Mouse (Mus musculus) MEL (cell line): ENCODE measurements around the gene Sik3. TPM values are rescaled to one million over a fixed set of nuclear protein-coding genes. Genes with fewer than 3 reads are reported as not detected.

Source experiments
- DNase-seq: peaks from one replicate; pipeline ENCODE4 v3.0.0; 2011; ENCODE audit warnings: low read depth, low spot score
- H3K27ac ChIP-seq: 2 replicates; pipeline ENCODE4 v1.5.1; 2012; ENCODE audit warnings: low read depth, mild to moderate bottlenecking, control low read depth, low read length, moderate library complexity; ENCODE audit not compliant: control insufficient read depth
- H3K27me3 ChIP-seq, 2 experiments: fragments of 150-350 bp in 1 of 2; sonication (generic) in 1 of 2; 2 replicates each; pipeline ENCODE4 v1.6.1; 2012; ENCODE audit warnings: low read length in 2 of 2, mild to moderate bottlenecking in 2 of 2, improper control_type of control experiment in 1 of 2, moderate library complexity in 1 of 2; ENCODE audit not compliant: insufficient read depth in 2 of 2, control insufficient read depth in 1 of 2
- H3K36me3 ChIP-seq, 2 experiments: 2 replicates each; pipeline ENCODE4 v1.6.1; 2012 to 2014; ENCODE audit warnings: low read length in 2 of 2, improper control_type of control experiment in 1 of 2, inconsistent platforms in 1 of 2, mild to moderate bottlenecking in 1 of 2; ENCODE audit not compliant: insufficient read depth in 2 of 2, control insufficient read depth in 1 of 2
- H3K4me1 ChIP-seq, 2 experiments: fragments of 150-350 bp in 1 of 2; sonication (generic) in 1 of 2; 2 replicates each; pipeline ENCODE4 v1.6.1; 2012; ENCODE audit warnings: low read length in 2 of 2, improper control_type of control experiment in 1 of 2, mild to moderate bottlenecking in 1 of 2; ENCODE audit not compliant: insufficient read depth in 2 of 2, control insufficient read depth in 1 of 2
- H3K4me3 ChIP-seq, 2 experiments: fragments of 150-350 bp in 1 of 2; sonication (generic) in 1 of 2; 2 replicates each; pipeline ENCODE4 v1.5.1; 2012; ENCODE audit warnings: low read depth in 2 of 2, low read length in 2 of 2, mild to moderate bottlenecking in 2 of 2, moderate library complexity in 2 of 2, control low read depth in 1 of 2, improper control_type of control experiment in 1 of 2; ENCODE audit not compliant: control insufficient read depth in 1 of 2, insufficient read depth in 1 of 2
- H3K79me2 ChIP-seq: 2 replicates; pipeline ENCODE4 v1.6.1; 2012; ENCODE audit warnings: mild to moderate bottlenecking, low read length, moderate library complexity; ENCODE audit not compliant: control insufficient read depth, poor library complexity, insufficient read depth
- H3K9ac ChIP-seq: 2 replicates; pipeline ENCODE4 v1.6.1; 2012; ENCODE audit warnings: low read depth, mild to moderate bottlenecking, control low read depth, low read length, moderate library complexity; ENCODE audit not compliant: control insufficient read depth, poor library complexity, severe bottlenecking
- H3K9me3 ChIP-seq: fragments of 150-350 bp; sonication (generic); replicated peaks from 2 replicates; pipeline ENCODE4 v1.6.1; 2012; ENCODE audit warnings: mild to moderate bottlenecking, low read length, improper control_type of control experiment, moderate library complexity; ENCODE audit not compliant: insufficient read depth
- CHD2 ChIP-seq: IDR thresholded peaks from 2 replicates; pipeline ENCODE4 v1.6.1; 2011; ENCODE audit warnings: low read length, improper control_type of control experiment
- E2F4 ChIP-seq: IDR thresholded peaks from 2 replicates; pipeline ENCODE4 v1.6.1; 2011; ENCODE audit warnings: low read depth, low read length, improper control_type of control experiment, borderline replicate concordance
- GATA1 ChIP-seq: IDR thresholded peaks from 2 replicates; pipeline ENCODE4 v1.6.1; 2011; ENCODE audit warnings: low read depth, low read length, improper control_type of control experiment
- HCFC1 ChIP-seq: IDR thresholded peaks from 2 replicates; pipeline ENCODE4 v1.6.1; 2012; ENCODE audit warnings: low read depth, mild to moderate bottlenecking, inconsistent platforms, low read length, improper control_type of control experiment, moderate library complexity
- JUND ChIP-seq: IDR thresholded peaks from 2 replicates; pipeline ENCODE4 v1.6.1; 2011; ENCODE audit warnings: low read depth, mild to moderate bottlenecking, improper control_type of control experiment, low read length
- KAT2A ChIP-seq: conservative IDR thresholded peaks from 2 replicates; pipeline ENCODE4 v1.6.1; 2012; ENCODE audit warnings: low read depth, low read length, improper control_type of control experiment, inconsistent platforms
- MAX ChIP-seq: IDR thresholded peaks from 2 replicates; pipeline ENCODE4 v1.6.1; 2011; ENCODE audit warnings: low read length, improper control_type of control experiment
- MAZ ChIP-seq: IDR thresholded peaks from 2 replicates; pipeline ENCODE4 v1.6.1; 2012; ENCODE audit warnings: low read depth, mild to moderate bottlenecking, inconsistent platforms, low read length, improper control_type of control experiment
- MEF2A ChIP-seq: IDR thresholded peaks from 2 replicates; pipeline ENCODE4 v1.6.1; 2014; ENCODE audit warnings: low read depth, mild to moderate bottlenecking, inconsistent platforms, low read length, improper control_type of control experiment; ENCODE audit not compliant: poor library complexity, insufficient replicate concordance, severe bottlenecking; ENCODE audit errors: extremely low read depth
- MXI1 ChIP-seq: IDR thresholded peaks from 2 replicates; pipeline ENCODE4 v1.6.1; 2011; ENCODE audit warnings: mild to moderate bottlenecking, low read depth, low read length, improper control_type of control experiment
- MYB ChIP-seq: IDR thresholded peaks from 2 replicates; pipeline ENCODE4 v1.6.1; 2011; ENCODE audit warnings: mild to moderate bottlenecking, low read depth, low read length, improper control_type of control experiment
- MYC ChIP-seq: IDR thresholded peaks from 2 replicates; pipeline ENCODE4 v1.6.1; 2011; ENCODE audit warnings: low read depth, mild to moderate bottlenecking, low read length, improper control_type of control experiment, moderate library complexity
- NELFE ChIP-seq: IDR thresholded peaks from 2 replicates; pipeline ENCODE4 v1.6.1; 2011; ENCODE audit warnings: low read depth, low read length, improper control_type of control experiment
- NRF1 ChIP-seq: IDR thresholded peaks from 2 replicates; pipeline ENCODE4 v1.6.1; 2014; ENCODE audit warnings: low read depth, mild to moderate bottlenecking, inconsistent platforms, low read length, improper control_type of control experiment, moderate library complexity; ENCODE audit not compliant: poor library complexity, insufficient read depth, severe bottlenecking
- POLR2A ChIP-seq, 2 experiments: IDR thresholded peaks; 2 replicates each; pipeline ENCODE4 v1.6.1; 2011 to 2012; ENCODE audit warnings: low read length in 2 of 2, mild to moderate bottlenecking in 2 of 2, control low read depth in 1 of 2, improper control_type of control experiment in 1 of 2, low read depth in 1 of 2, moderate library complexity in 1 of 2; ENCODE audit not compliant: control insufficient read depth in 1 of 2, insufficient read depth in 1 of 2, poor library complexity in 1 of 2
- RAD21 ChIP-seq: IDR thresholded peaks from 2 replicates; pipeline ENCODE4 v1.6.1; 2011; ENCODE audit warnings: mild to moderate bottlenecking, low read depth, low read length, improper control_type of control experiment
- RCOR1 ChIP-seq: IDR thresholded peaks from 2 replicates; pipeline ENCODE4 v1.6.1; 2012; ENCODE audit warnings: low read depth, mild to moderate bottlenecking, inconsistent platforms, low read length, improper control_type of control experiment
- SIN3A ChIP-seq: IDR thresholded peaks from 2 replicates; pipeline ENCODE4 v1.6.1; 2012; ENCODE audit warnings: low read length, improper control_type of control experiment, inconsistent platforms
- SMC3 ChIP-seq: IDR thresholded peaks from 2 replicates; pipeline ENCODE4 v1.6.1; 2011; ENCODE audit warnings: low read depth, low read length, improper control_type of control experiment
- TAL1 ChIP-seq: IDR thresholded peaks from 2 replicates; pipeline ENCODE4 v1.6.1; 2012; ENCODE audit warnings: mild to moderate bottlenecking, inconsistent platforms, low read length, moderate library complexity, mixed read lengths
- TCF12 ChIP-seq: IDR thresholded peaks from 2 replicates; pipeline ENCODE4 v1.6.1; 2014; ENCODE audit warnings: low read depth, mild to moderate bottlenecking, inconsistent platforms, low read length, improper control_type of control experiment, moderate library complexity
- UBTF ChIP-seq: IDR thresholded peaks from 2 replicates; pipeline ENCODE4 v1.6.1; 2012; ENCODE audit warnings: low read depth, mild to moderate bottlenecking, inconsistent platforms, low read length, improper control_type of control experiment, moderate library complexity, borderline replicate concordance; ENCODE audit not compliant: insufficient read depth
- USF1 ChIP-seq: IDR thresholded peaks from 2 replicates; pipeline ENCODE4 v1.6.1; 2014; ENCODE audit warnings: low read depth, mild to moderate bottlenecking, inconsistent platforms, low read length, improper control_type of control experiment, moderate library complexity
- USF2 ChIP-seq, 2 experiments: IDR thresholded peaks; 2 replicates each; pipeline ENCODE4 v1.6.1; 2011 to 2012; ENCODE audit warnings: improper control_type of control experiment in 2 of 2, low read length in 2 of 2, borderline replicate concordance in 1 of 2, inconsistent platforms in 1 of 2, low read depth in 1 of 2, mild to moderate bottlenecking in 1 of 2; ENCODE audit not compliant: insufficient read depth in 1 of 2
- ZC3H11A ChIP-seq: IDR thresholded peaks from 2 replicates; pipeline ENCODE4 v1.6.1; 2012; ENCODE audit warnings: low read depth, mild to moderate bottlenecking, inconsistent platforms, low read length, improper control_type of control experiment
- ZKSCAN1 ChIP-seq: IDR thresholded peaks from 2 replicates; pipeline ENCODE4 v1.6.1; 2012; ENCODE audit warnings: low read depth, mild to moderate bottlenecking, inconsistent platforms, low read length, improper control_type of control experiment, moderate library complexity
- ZMIZ1 ChIP-seq: IDR thresholded peaks from 2 replicates; pipeline ENCODE4 v1.6.1; 2012; ENCODE audit warnings: low read depth, mild to moderate bottlenecking, inconsistent platforms, low read length, improper control_type of control experiment, moderate library complexity
- ZNF384 ChIP-seq: IDR thresholded peaks from 2 replicates; pipeline ENCODE4 v1.6.1; 2012; ENCODE audit warnings: low read depth, mild to moderate bottlenecking, inconsistent platforms, low read length, improper control_type of control experiment
- polyA plus RNA-seq, 2 experiments: library from polyadenylated mRNA; stranded (reverse) in 1 of 2; unstranded in 1 of 2; fragments of >175 nt in 1 of 2; fragments of >200 nt in 1 of 2; gene quantifications; 2 replicates each; pipeline versions ENCODE4 v1.2.1 to v1.2.4; 2012; ENCODE audit warnings: low replicate concordance in 2 of 2, low read depth in 1 of 2; ENCODE audit not compliant: insufficient read length in 2 of 2, insufficient read depth in 1 of 2, missing spikeins in 1 of 2
- total RNA-seq: library from RNA; depleted of rRNA; stranded (reverse); fragments of 300-350 nt; gene quantifications from 2 replicates; pipeline ENCODE4 v1.2.3, GENCODE M21; 2012

The Sik3 gene
- total and polyA plus RNA-seq, 3 experiments: 78.7 to 111 TPM; not detected in 1

DNA sequence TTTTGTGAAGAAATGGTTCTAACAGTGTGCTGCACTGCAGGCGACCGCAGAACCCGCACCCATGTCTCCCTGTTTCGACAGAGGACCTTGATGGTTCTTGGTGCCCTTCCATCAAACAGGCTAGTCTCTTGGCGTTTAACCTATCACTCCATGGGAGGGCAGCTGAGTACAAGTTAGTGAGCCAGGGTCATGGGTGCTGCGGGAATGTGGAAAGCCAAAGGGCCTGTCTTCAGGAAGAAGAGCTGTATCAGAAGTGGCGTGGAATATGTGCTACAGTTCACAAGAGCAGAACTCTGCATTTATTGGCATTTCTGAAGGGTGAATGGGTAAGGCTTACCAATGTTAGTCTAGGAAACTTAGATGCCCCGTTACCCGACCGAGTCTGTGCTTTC is 202.3 kb downstream of the Sik3 start:
- peak overlapping the region; percentile 99 for H3K27ac ChIP-seq
- peaks cover 0 to 67% of the 10 kb centered on the region in 2 experiments; a peak in 3 of 4 replicates for H3K36me3 ChIP-seq
- no peak for TF ChIP-seq TCF12
- no peak for TF ChIP-seq MYC
- no peak for TF ChIP-seq KAT2A
- no peak for TF ChIP-seq UBTF
- no peak for TF ChIP-seq ZMIZ1
- no peak for TF ChIP-seq POLR2A (IDR thresholded peaks at IDR 0.05; ENCODE audit: control insufficient read depth in 1 of 2, insufficient read depth in 1 of 2, low read depth in 1 of 2, low read length in 2 of 2, poor library complexity in 1 of 2)
- peak overlapping the region; percentile 15 to 18; a peak in 3 of 4 replicates for H3K4me3 ChIP-seq
- H3K27me3 ChIP-seq: no peaks in the 10 kb centered on the region
- H3K9ac ChIP-seq: peak overlapping the region; percentile 60
- H3K9me3 ChIP-seq: no peaks in the 10 kb centered on the region
- no peak for DNase-seq
- peaks cover 42 to 62% of the 10 kb centered on the region in 2 experiments for H3K4me1 ChIP-seq
- no peaks in the 10 kb centered on the region for H3K79me2 ChIP-seq

DNA sequence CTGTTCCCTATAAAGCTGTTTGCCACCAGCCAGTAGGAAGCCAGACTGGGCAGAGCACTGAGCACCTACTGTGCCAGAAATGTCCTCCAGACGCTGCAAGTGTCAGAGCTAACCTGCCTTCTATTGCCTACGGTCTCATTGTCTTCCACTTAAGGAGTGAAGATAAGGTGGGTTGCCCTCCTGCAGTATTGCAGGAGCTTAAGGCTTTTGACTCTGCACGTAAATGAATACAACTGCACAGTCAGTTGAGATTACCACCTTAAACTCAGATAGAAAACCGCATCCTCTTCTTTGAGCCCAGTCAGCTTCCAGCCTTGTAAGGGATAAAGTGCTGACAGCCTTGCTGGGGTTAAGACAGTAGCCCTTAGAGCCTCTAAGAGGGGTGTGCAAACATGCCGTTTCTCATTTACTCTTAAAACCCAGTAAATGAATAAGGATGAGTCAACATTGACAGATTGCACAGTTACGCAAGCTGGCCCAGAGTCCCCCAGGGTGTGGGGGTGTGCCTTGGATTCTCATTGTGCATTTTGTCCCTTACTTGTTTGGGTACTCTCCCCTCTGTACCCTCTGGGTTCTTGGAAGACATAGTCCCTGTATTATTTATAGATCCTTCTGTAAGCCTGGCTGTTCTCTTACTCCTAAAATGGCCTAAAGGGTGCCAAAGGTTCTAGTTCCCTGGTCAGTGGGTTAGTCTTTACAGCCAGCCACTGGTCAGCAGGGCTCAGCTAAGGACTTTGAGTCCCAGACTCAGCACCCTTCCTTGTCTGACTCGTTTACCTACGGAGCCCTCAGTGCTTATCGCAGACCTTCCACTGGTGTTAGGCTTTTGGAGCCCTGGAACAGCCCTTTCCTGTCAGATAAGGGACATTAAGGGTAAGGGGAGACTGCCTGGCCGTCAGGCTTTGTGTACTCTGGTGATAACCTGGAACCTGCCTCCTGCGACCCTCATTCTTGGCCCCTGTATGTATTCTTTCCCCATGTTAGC is 203.0 kb downstream of the Sik3 start:
- Histone ChIP-seq H3K36me3 (peaks cover 0 to 67% of the 10 kb centered on the region in 2 experiments), H3K27ac (peak overlapping the region; percentile 99), H3K9ac (peak overlapping the region; percentile 60), H3K4me3 (peak overlapping the region; percentile 15 to 19; a peak in 3 of 4 replicates), H3K79me2 (no peaks in the 10 kb centered on the region), H3K4me1 (peaks cover 42 to 62% of the 10 kb centered on the region in 2 experiments), H3K27me3 (no peaks in the 10 kb centered on the region), H3K9me3 (no peaks in the 10 kb centered on the region)
- peak; percentile 94 for DNase-seq
- peak; percentile 45; the same call in 1 of the 2 replicates for TF ChIP-seq MEF2A
- TF ChIP-seq MAZ: peak; percentile 62; the same call in 1 of the 2 replicates
- no peak for TF ChIP-seq RAD21
- peak; percentile 69 for TF ChIP-seq MAX
- TF ChIP-seq UBTF: 0 out of 2 replicates have a peak, but pooled peaks have one; percentile 75
- TF ChIP-seq E2F4: no peak
- peak; percentile 67 for TF ChIP-seq NELFE
- TF ChIP-seq MYB: peak; percentile 88
- 0 out of 2 replicates have a peak, but pooled peaks have one; percentile 65 for TF ChIP-seq JUND
- no peak for TF ChIP-seq CHD2
- no peak for TF ChIP-seq ZC3H11A
- TF ChIP-seq GATA1: peak; percentile 94
- peak; percentile 54 for TF ChIP-seq MXI1
- peak; percentile 91 for TF ChIP-seq TAL1
- no peak; the same call in 1 of the 2 replicates for TF ChIP-seq HCFC1
- peak; percentile 86 for TF ChIP-seq RCOR1
- no peak for TF ChIP-seq SMC3
- TF ChIP-seq NRF1: 0 out of 2 replicates have a peak, but pooled peaks have one; percentile 18
- no peak for TF ChIP-seq USF1
- peak; percentile 43 for TF ChIP-seq ZNF384
- TF ChIP-seq SIN3A: peak; percentile 88
- 0 out of 2 replicates have a peak, but pooled peaks have one; percentile 14 for TF ChIP-seq ZKSCAN1
- peak; percentile 45; the same call in 1 of the 2 replicates for TF ChIP-seq KAT2A
- no peak for TF ChIP-seq USF2 (IDR thresholded peaks at IDR 0.05; ENCODE audit: borderline replicate concordance in 1 of 2, insufficient read depth in 1 of 2, low read depth in 1 of 2, low read length in 2 of 2)
